Mouse (Mus musculus): ENCODE data around the gene Gm21985. TPM values are rescaled to one million over a fixed set of nuclear protein-coding genes. Genes with fewer than 3 reads are reported as not detected.

Gene Gm21985
- polyA plus RNA-seq, 1 experiment, result not detected

DNA sequence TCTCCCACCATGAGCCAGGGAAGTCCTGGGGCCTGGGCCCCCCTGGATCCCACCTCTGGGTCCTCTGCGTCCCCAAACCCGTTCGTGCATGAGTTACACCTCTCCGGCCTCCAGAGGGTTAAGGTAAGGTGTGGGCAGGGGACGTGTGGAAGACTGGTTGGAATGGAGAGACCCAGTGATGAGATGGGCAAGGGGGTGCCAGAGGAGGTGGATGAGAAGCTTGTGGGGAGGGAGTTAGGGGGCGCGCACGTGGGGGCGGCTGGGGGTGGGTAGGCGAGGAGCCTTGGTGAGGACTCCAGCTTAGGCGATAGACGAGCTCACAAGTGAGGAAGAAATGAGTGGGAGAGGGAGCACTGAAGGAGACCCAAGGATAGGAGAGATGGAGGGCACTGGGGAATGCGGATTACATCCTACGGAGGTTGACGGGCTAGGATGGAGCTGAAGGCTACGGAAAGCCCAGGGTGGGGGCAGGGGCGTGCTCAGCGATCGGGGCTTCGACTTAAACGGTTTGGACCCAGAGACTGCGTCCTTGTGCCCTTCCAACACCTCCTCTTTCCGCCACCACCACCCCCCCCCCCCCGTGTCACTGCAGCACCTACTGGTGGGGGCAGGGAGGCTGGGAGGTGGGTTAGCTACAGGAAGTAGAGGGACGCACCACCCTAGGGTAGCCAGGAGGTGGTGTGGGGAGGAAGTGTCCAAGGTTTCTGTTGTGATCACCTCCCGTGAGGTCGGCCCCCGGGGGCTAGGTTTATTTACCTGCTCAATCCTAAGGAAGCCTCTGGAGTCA, 26.0 kb upstream of the Gm21985 start:
- Histone ChIP-seq H3K4me1 (ENCODE audit: control insufficient read depth) (peaks cover 23% of the 10 kb centered on the region), H3K27me3 (ENCODE audit: control insufficient read depth) (peaks cover 28% of the 10 kb centered on the region), H3K36me3 (ENCODE audit: control insufficient read depth) (no peaks in the 10 kb centered on the region), H3K4me3 (replicated peaks) (peak overlapping the region; percentile 89), H3K9me3 (ENCODE audit: control insufficient read depth, low read length) (no peaks in the 10 kb centered on the region)
- TF ChIP-seq GATA1 (IDR thresholded peaks at IDR 0.05; ENCODE audit: low read length) (no peak), TAL1 (IDR thresholded peaks at IDR 0.05; ENCODE audit: low read length) (no peak)

GRCm38 (mm10) chr2:112241787-112242186, 24.3 kb upstream of the Gm21985 start:
- H3K4me3 ChIP-seq (replicated peaks), result no peak overlapping the region
- H3K4me1 ChIP-seq (ENCODE audit: control insufficient read depth), result peaks cover 23% of the 10 kb centered on the region
- H3K27me3 ChIP-seq (ENCODE audit: control insufficient read depth), result peaks cover 28% of the 10 kb centered on the region
- no peaks in the 10 kb centered on the region for H3K36me3 ChIP-seq (ENCODE audit: control insufficient read depth)
- H3K9me3 ChIP-seq (ENCODE audit: control insufficient read depth, low read length), result no peaks in the 10 kb centered on the region
- TF ChIP-seq GATA1 (IDR thresholded peaks at IDR 0.05; ENCODE audit: low read length) (no peak), TAL1 (IDR thresholded peaks at IDR 0.05; ENCODE audit: low read length) (no peak)

GRCm38 (mm10) chr2:112245307-112245706, 20.8 kb upstream of the Gm21985 start:
- Histone ChIP-seq H3K4me1 (ENCODE audit: control insufficient read depth) (peaks cover 2% of the 10 kb centered on the region), H3K27me3 (ENCODE audit: control insufficient read depth) (peaks cover 12% of the 10 kb centered on the region), H3K4me3 (replicated peaks) (no peak overlapping the region), H3K36me3 (ENCODE audit: control insufficient read depth) (no peaks in the 10 kb centered on the region), H3K9me3 (ENCODE audit: control insufficient read depth, low read length) (no peaks in the 10 kb centered on the region)
- no peak for TF ChIP-seq GATA1 (IDR thresholded peaks at IDR 0.05; ENCODE audit: low read length)
- TF ChIP-seq TAL1 (IDR thresholded peaks at IDR 0.05; ENCODE audit: low read length), result no peak

DNA sequence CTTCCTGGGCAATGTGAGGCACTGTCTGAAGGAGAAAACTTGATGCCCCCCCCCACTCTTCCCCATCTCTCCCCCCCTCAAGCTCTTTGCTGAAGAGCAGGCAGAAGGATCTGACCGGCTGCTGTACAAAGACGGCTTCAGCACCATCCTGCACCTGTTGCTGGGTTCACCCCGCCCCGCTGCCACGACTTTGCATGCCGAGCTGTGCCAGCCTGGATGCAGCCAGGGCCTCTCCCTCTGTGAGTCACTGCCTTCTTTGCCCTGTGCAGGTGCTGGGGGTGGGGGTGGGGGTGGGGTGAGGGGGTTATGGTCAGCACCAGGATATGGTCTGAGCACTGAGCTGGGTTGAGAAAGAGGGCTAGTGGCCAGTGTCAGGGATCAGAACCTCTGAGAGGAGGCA, 19.9 kb upstream of the Gm21985 start:
- no peaks in the 10 kb centered on the region for H3K9me3 ChIP-seq (ENCODE audit: control insufficient read depth, low read length)
- H3K4me1 ChIP-seq (ENCODE audit: control insufficient read depth), result no peaks in the 10 kb centered on the region
- H3K36me3 ChIP-seq (ENCODE audit: control insufficient read depth), result no peaks in the 10 kb centered on the region
- TF ChIP-seq TAL1 (IDR thresholded peaks at IDR 0.05; ENCODE audit: low read length), result no peak
- no peak for TF ChIP-seq GATA1 (IDR thresholded peaks at IDR 0.05; ENCODE audit: low read length)
- H3K4me3 ChIP-seq (replicated peaks), result no peak overlapping the region
- peaks cover 4% of the 10 kb centered on the region for H3K27me3 ChIP-seq (ENCODE audit: control insufficient read depth)

DNA sequence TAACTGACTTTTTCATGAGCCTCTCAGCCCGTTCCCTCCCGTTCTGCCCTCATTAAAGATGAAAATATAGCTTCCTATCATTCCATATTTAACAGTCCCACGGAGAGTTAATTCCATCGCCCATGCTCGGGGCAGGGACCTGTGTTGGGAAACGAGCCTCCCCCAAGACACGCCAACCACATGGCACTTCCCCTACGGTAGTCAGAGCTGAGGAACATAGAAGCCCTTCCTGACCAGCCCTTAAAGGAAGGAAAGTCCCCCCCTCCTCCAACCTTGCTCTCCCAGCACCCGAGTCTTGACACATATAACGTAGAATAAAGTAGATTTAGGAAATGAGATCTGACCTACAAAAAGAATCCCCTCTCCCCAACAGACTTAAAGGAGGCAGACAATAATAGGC, 18.8 kb upstream of the Gm21985 start:
- H3K4me3 ChIP-seq (replicated peaks), result no peak overlapping the region
- H3K9me3 ChIP-seq (ENCODE audit: control insufficient read depth, low read length), result no peaks in the 10 kb centered on the region
- no peaks in the 10 kb centered on the region for H3K36me3 ChIP-seq (ENCODE audit: control insufficient read depth)
- no peaks in the 10 kb centered on the region for H3K27me3 ChIP-seq (ENCODE audit: control insufficient read depth)
- H3K4me1 ChIP-seq (ENCODE audit: control insufficient read depth), result no peaks in the 10 kb centered on the region
- TF ChIP-seq TAL1 (IDR thresholded peaks at IDR 0.05; ENCODE audit: low read length), result no peak
- no peak for TF ChIP-seq GATA1 (IDR thresholded peaks at IDR 0.05; ENCODE audit: low read length)

GRCm38 (mm10) chr2:112249780-112250453, 16.2 kb upstream of the Gm21985 start:
- H3K27me3 ChIP-seq (ENCODE audit: control insufficient read depth), result no peaks in the 10 kb centered on the region
- no peaks in the 10 kb centered on the region for H3K36me3 ChIP-seq (ENCODE audit: control insufficient read depth)
- no peak for TF ChIP-seq GATA1 (IDR thresholded peaks at IDR 0.05; ENCODE audit: low read length)
- no peak for TF ChIP-seq TAL1 (IDR thresholded peaks at IDR 0.05; ENCODE audit: low read length)
- H3K4me1 ChIP-seq (ENCODE audit: control insufficient read depth), result no peaks in the 10 kb centered on the region
- no peak overlapping the region for H3K4me3 ChIP-seq (replicated peaks)
- no peaks in the 10 kb centered on the region for H3K9me3 ChIP-seq (ENCODE audit: control insufficient read depth, low read length)

GRCm38 (mm10) chr2:112254675-112255515, 11.2 kb upstream of the Gm21985 start:
- H3K4me1 ChIP-seq (ENCODE audit: control insufficient read depth), result no peaks in the 10 kb centered on the region
- TF ChIP-seq TAL1 (IDR thresholded peaks at IDR 0.05; ENCODE audit: low read length) (no peak), GATA1 (IDR thresholded peaks at IDR 0.05; ENCODE audit: low read length) (no peak)
- no peaks in the 10 kb centered on the region for H3K27me3 ChIP-seq (ENCODE audit: control insufficient read depth)
- no peaks in the 10 kb centered on the region for H3K9me3 ChIP-seq (ENCODE audit: control insufficient read depth, low read length)
- no peak overlapping the region for H3K4me3 ChIP-seq (replicated peaks)
- H3K36me3 ChIP-seq (ENCODE audit: control insufficient read depth), result no peaks in the 10 kb centered on the region

DNA sequence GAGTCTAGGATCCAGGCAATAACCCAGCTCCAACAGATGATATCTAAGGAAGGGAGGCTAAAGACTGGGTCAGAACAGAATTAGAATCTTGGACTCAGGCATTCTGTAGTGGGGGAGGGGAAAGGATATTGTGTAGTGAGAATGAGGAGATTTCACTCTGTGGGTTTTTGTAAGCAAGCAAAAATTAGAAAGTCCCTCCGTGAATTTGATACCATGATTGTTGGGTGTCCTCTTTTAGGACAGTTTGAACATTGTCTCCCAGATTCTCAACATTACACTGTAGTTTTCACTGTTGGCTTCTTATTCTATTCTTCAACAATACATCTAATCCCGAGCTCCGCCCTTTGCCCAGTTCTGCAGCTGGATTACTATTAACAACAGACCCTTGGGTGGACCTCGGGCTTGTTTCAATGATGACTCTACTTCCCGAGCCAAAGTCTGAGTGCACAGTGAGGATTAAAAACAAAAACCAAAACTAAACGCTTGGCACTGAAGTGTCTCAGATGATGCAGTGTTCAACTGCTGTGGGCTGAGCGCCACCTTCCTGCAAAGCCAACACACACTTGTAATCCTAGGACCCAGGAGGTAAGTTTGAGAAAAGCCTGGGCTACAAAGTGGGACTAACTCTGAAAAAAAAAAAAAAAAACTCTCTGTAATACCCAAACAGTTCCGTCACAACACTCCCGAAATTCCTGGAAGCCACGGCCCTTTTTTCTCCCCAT, 6.7 kb upstream of the Gm21985 start, which contains the start of gene Nutm1:
Gene Nutm1 (minus strand): TSS at position 51 of the 722 bp plus-strand sequence.
- Histone ChIP-seq H3K27me3 (ENCODE audit: control insufficient read depth) (no peaks in the 10 kb centered on the region), H3K4me3 (replicated peaks) (no peak within 1 kb of the TSS), H3K36me3 (ENCODE audit: control insufficient read depth) (no peaks in the 10 kb centered on the region), H3K9me3 (ENCODE audit: control insufficient read depth, low read length) (no peaks in the 10 kb centered on the region), H3K4me1 (ENCODE audit: control insufficient read depth) (peaks cover 29% of the 10 kb centered on the region)
- TF ChIP-seq TAL1 (IDR thresholded peaks at IDR 0.05; ENCODE audit: low read length) (no peak), GATA1 (IDR thresholded peaks at IDR 0.05; ENCODE audit: low read length) (no peak)
